Mouse (Mus musculus): ENCODE data around the gene Cxcl9. TPM values are rescaled to one million over a fixed set of nuclear protein-coding genes. Genes with fewer than 3 reads are reported as not detected.

Cxcl9 gene
- polyA plus RNA-seq, 1 experiment = 0.23 TPM

DNA sequence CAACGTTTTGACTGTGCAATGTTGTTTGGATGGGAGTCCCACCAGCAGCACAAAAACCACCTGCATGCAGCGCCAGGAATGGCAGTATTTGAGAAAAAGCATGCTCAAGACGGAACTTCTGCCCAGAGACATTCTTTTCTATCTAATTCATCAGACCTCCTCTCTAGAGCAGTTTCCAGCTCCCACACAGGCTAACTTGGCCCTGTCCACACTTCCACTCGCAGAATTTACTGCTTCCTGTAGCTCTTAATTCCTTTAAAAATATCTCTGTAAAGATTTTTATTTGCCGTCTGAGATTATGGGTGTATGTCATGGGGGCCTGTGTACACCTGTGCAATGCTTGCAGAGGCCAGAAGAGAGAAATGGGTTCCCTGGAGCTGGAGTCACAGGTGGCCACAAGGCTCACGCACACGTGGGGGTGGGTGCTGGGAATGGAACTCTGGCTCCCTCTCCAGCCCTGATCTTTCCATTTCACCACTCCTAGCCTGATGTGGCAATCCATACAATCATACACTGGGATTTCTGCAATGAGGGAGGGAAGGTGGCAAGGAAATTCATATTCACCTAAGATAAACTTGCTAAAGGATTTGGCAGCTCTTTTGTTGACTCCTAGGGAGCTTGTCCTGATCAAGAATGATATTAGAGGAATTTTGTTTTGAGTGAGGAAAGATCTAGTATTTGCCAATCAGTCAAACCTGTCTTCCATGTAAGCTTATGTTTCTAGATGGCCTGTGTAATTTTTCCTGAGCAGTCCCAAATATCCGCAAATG, 6.1 kb downstream of the Cxcl9 start:
- TF ChIP-seq POLR2A (IDR thresholded peaks at IDR 0.05; ENCODE audit: low read depth, low read length) (no peak), CTCF (IDR thresholded peaks at IDR 0.05; ENCODE audit: borderline replicate concordance, insufficient read depth, low read length) (no peak)
- H3K4me3 ChIP-seq (ENCODE audit: insufficient read depth, low read length) = no peak overlapping the region
- H3K4me1 ChIP-seq (ENCODE audit: control insufficient read depth, insufficient read depth, low read length) = 0 out of 2 replicates have a peak, but pooled peaks cover 5% of the 10 kb centered on the region
- H3K27ac ChIP-seq (ENCODE audit: insufficient read depth, low read length) = peak overlapping the region; percentile 50

DNA sequence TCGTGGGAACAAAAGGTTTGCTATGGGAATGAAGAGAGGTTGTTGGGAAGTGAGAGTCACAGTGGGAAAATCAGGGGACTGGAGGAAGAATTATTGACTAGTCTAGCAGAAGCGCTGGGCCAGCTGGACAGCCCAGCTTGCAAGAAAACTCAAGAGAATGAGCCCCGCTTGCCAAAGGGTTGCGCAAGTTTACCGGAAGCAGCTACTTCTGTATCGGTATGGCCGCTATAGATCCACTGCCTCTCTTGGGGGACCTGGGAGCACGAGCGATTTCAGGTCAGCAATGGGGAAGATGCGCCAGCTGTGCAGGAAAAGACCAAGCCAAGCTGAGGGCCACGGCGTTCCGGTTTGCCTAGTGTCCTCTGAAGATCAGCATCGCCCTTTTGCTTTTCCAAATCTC, 9.3 kb downstream of the Cxcl9 start:
- 0 out of 2 replicates have a peak, but pooled peaks cover 3% of the 10 kb centered on the region for H3K4me1 ChIP-seq (ENCODE audit: control insufficient read depth, insufficient read depth, low read length)
- H3K27ac ChIP-seq (ENCODE audit: insufficient read depth, low read length) = no peak overlapping the region
- TF ChIP-seq CTCF (IDR thresholded peaks at IDR 0.05; ENCODE audit: borderline replicate concordance, insufficient read depth, low read length) (no peak), POLR2A (IDR thresholded peaks at IDR 0.05; ENCODE audit: low read depth, low read length) (no peak)
- H3K4me3 ChIP-seq (ENCODE audit: insufficient read depth, low read length) = no peak overlapping the region

DNA sequence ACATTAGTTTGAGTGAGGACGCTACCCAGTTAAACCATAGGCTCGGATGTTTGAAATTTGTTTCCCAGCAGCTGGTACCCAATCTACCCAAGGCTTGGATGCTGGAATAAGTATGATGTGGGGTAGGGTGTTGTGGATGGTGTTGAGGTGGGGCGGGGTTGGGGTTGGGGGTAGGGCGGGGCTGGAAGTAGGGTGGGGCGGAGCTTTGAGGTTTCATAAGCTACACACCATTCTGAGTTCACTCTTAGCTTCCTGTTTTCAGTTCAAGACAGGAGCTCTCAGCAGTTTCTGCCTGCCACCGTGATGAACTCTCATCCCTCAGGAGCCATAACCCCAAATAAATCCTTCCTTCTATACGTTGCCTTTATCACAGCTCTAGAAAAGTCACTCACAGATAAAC, 9.8 kb downstream of the Cxcl9 start:
- H3K4me3 ChIP-seq (ENCODE audit: insufficient read depth, low read length) = no peak overlapping the region
- TF ChIP-seq POLR2A (IDR thresholded peaks at IDR 0.05; ENCODE audit: low read depth, low read length) (no peak), CTCF (IDR thresholded peaks at IDR 0.05; ENCODE audit: borderline replicate concordance, insufficient read depth, low read length) (no peak)
- H3K4me1 ChIP-seq (ENCODE audit: control insufficient read depth, insufficient read depth, low read length) = 0 out of 2 replicates have a peak, but pooled peaks cover 3% of the 10 kb centered on the region
- H3K27ac ChIP-seq (ENCODE audit: insufficient read depth, low read length) = no peak overlapping the region

- Histone ChIP-seq H3K4me1 (ENCODE audit: control insufficient read depth, insufficient read depth, low read length) (no peaks in the 10 kb centered on the region), H3K4me3 (ENCODE audit: insufficient read depth, low read length) (no peak overlapping the region), H3K27ac (ENCODE audit: insufficient read depth, low read length) (no peak overlapping the region)
- TF ChIP-seq CTCF (IDR thresholded peaks at IDR 0.05; ENCODE audit: borderline replicate concordance, insufficient read depth, low read length) (no peak), POLR2A (IDR thresholded peaks at IDR 0.05; ENCODE audit: low read depth, low read length) (no peak)
Observed at GRCm38 (mm10) chr5:92313776-92314175, 14.1 kb downstream of the Cxcl9 start.

DNA sequence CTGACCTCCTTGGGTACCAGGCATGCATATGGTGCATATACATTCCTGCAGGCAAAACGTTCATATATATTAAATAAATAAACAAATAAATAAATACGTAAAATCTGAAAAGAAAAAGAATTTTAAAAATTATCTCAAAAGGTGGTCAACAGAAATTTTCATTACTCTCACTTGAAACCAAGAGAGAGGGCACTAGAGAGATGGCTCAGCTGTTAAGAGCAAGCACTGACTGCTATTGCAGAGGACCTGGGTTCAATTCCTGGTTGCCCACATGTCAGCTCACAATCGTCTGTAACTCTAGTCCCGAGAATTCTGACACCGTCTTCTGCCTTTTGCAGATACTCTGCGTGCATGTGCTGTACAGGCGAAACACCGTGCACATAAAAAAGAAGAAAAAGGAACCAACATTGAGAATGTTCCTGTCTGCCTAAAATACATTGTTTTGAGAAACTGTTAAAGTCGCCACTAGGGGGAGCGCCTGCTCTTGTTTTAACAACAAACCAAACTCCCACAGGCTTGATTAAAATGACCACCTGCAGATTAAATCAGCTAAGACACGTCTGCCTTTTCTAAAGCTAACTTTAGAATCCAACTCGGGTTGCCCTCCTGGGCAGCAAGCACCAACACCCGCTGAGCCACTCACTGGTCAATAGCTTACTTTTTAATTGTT, 15.7 kb downstream of the Cxcl9 start:
- TF ChIP-seq POLR2A (IDR thresholded peaks at IDR 0.05; ENCODE audit: low read depth, low read length) (no peak), CTCF (IDR thresholded peaks at IDR 0.05; ENCODE audit: borderline replicate concordance, insufficient read depth, low read length) (no peak)
- no peak overlapping the region for H3K27ac ChIP-seq (ENCODE audit: insufficient read depth, low read length)
- 0 out of 2 replicates have a peak, but pooled peaks cover 2% of the 10 kb centered on the region for H3K4me1 ChIP-seq (ENCODE audit: control insufficient read depth, insufficient read depth, low read length)
- H3K4me3 ChIP-seq (ENCODE audit: insufficient read depth, low read length) = no peak overlapping the region

DNA sequence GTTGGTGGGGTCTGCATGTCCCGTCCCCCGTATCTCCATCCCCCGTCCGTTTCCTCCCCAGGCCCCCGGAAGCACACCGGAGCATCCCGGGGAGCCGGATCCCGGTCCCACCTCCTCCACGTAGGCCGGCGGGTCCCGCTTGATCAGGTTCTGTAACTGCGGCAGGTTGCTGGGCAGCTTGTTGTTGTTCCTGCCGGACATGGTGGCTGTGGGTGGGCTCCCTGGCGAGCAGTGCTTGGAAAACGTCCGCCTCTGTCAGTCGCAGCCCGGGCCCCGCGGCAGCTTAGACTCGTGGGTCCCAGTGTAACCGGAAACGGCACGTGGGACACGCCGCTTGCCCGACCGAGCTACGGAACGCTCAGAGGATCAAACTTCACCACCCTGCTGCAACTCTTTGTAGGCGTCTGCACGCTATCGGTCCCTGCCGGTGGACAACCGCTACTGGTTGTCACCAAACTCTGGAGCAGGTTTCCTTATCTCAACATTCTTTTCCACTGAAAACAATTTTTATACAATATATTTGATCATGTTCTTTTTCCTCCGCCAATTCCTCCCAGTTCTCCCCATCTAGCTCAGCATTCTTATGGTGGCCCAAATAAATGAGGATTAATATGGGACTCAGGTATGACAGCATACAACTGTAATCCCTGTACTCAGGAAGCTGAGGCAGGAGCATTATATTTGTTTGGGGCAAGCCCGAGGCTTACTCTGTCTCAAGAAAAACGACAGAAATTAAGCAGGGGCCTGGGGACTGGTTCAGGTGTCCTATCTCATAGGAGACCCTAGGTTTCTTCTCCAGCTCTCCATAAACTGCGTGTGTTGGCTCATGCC, 18.0 kb downstream of the Cxcl9 start, which contains the start of gene Sdad1:
Gene Sdad1, minus strand, starts transcription at position 799 of the 831 bp plus-strand sequence.
- peak within 1 kb of the TSS; percentile 39; the same call in 1 of the 2 replicates for H3K27ac ChIP-seq (ENCODE audit: insufficient read depth, low read length)
- 0 out of 2 replicates have a peak, but pooled peaks cover 2% of the 10 kb centered on the region for H3K4me1 ChIP-seq (ENCODE audit: control insufficient read depth, insufficient read depth, low read length)
- peak within 1 kb of the TSS; percentile 93 for H3K4me3 ChIP-seq (ENCODE audit: insufficient read depth, low read length)
- peak; percentile 75 for TF ChIP-seq POLR2A (IDR thresholded peaks at IDR 0.05; ENCODE audit: low read depth, low read length)
- TF ChIP-seq CTCF (IDR thresholded peaks at IDR 0.05; ENCODE audit: borderline replicate concordance, insufficient read depth, low read length) = peak; percentile 25; the same call in 1 of the 2 replicates

DNA sequence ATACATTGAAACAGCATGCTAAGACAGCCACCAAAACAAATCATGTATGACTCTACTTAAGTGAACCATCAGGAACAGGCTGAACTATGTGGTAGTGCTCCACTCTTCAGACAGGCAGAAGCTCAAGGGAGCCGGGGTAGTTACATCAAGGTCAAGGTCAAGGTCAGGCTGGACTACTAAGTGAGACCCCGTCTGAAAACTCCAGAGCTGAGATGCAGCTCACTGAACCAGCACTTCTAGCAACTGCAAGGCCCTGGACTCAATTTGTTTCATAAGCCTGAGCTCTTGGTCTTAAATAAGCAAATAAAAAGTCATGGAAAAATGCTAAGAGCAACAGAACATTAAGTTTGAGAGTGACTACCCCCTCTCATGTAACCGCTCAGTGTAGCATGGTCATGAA, 23.6 kb downstream of the Cxcl9 start:
- TF ChIP-seq POLR2A (IDR thresholded peaks at IDR 0.05; ENCODE audit: low read depth, low read length) = no peak
- no peak for TF ChIP-seq CTCF (IDR thresholded peaks at IDR 0.05; ENCODE audit: borderline replicate concordance, insufficient read depth, low read length)
- no peak overlapping the region for H3K4me3 ChIP-seq (ENCODE audit: insufficient read depth, low read length)
- H3K4me1 ChIP-seq (ENCODE audit: control insufficient read depth, insufficient read depth, low read length) = 0 out of 2 replicates have a peak, but pooled peaks cover 2% of the 10 kb centered on the region
- no peak overlapping the region for H3K27ac ChIP-seq (ENCODE audit: insufficient read depth, low read length)

GRCm38 (mm10) chr5:92302149-92302840, 25.6 kb downstream of the Cxcl9 start:
- Histone ChIP-seq H3K27ac (ENCODE audit: insufficient read depth, low read length) (no peak overlapping the region), H3K4me1 (ENCODE audit: control insufficient read depth, insufficient read depth, low read length) (no peaks in the 10 kb centered on the region), H3K4me3 (ENCODE audit: insufficient read depth, low read length) (no peak overlapping the region)
- TF ChIP-seq CTCF (IDR thresholded peaks at IDR 0.05; ENCODE audit: borderline replicate concordance, insufficient read depth, low read length) = no peak
- TF ChIP-seq POLR2A (IDR thresholded peaks at IDR 0.05; ENCODE audit: low read depth, low read length) = no peak

GRCm38 (mm10) chr5:92294525-92294924, 33.4 kb downstream of the Cxcl9 start:
- H3K27ac ChIP-seq (ENCODE audit: insufficient read depth, low read length) = no peak overlapping the region
- no peaks in the 10 kb centered on the region for H3K4me1 ChIP-seq (ENCODE audit: control insufficient read depth, insufficient read depth, low read length)
- no peak overlapping the region for H3K4me3 ChIP-seq (ENCODE audit: insufficient read depth, low read length)
- no peak for TF ChIP-seq POLR2A (IDR thresholded peaks at IDR 0.05; ENCODE audit: low read depth, low read length)
- no peak for TF ChIP-seq CTCF (IDR thresholded peaks at IDR 0.05; ENCODE audit: borderline replicate concordance, insufficient read depth, low read length)

All from embryonic fibroblast, embryonic 13.5 days (primary cell).